20 mouse cellular contexts compared by ENCODE assay signal in the genomic region with DNA sequence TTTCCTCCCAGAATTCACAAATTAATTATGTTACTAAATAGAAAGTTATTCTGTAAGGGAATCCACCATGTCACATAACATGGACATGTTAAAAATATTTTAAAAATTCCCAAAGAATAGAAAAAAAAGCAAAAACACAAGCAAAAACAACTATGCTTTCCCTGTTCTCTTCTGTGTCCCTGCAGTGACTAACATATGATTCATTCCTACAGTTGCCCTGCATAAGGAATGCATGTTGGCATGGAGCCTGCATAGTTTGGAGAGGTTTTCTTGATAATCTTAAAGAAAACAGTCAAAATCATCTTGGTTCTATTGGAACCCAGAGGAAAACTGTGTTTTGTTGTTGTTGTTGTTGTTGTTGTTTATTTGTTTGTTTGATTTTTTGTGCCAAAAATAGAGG. TPM values are rescaled to one million over a fixed set of nuclear protein-coding genes. Genes with fewer than 3 reads are reported as not detected.
"Had no signal": no experiment of that assay in that cellular context is flagged by ENCODE, and none has a peak within 500 bp of the region (broad histone marks: within the 10 kb centered on the region; RNA-seq: fewer than 3 reads in every experiment).

No protein-coding gene starts in this region.

- H3K4me3 ChIP-seq: layer of hippocampus, adult 2 months; limb, embryonic 10.5 days; limb, embryonic 13.5 days; liver, embryonic 12.5 days; liver, embryonic 15.5 days; midbrain, embryonic 12.5 days had no signal

- DNase-seq: kidney, postnatal 25 days; layer of hippocampus, adult 9-11 months; liver; lung, adult 18-20 months; lung, postnatal 14 days; right cerebral cortex, postnatal 25 days; spleen, adult 18-20 months; thymus, adult 18-20 months; thymus, postnatal 36 days had no signal

- ATAC-seq: liver, embryonic 12.5 days; midbrain, embryonic 16.5 days had no signal

- H3K4me2 ChIP-seq: limb, embryonic 13.5 days; liver, embryonic 12.5 days; liver, embryonic 15.5 days; midbrain, embryonic 12.5 days had no signal

- H3K9me3 ChIP-seq: limb, embryonic 10.5 days; limb, embryonic 13.5 days; liver, embryonic 12.5 days; liver, embryonic 15.5 days; midbrain, embryonic 12.5 days had no signal

- H3K4me1 ChIP-seq: limb, embryonic 10.5 days; limb, embryonic 13.5 days; liver, embryonic 12.5 days; liver, embryonic 15.5 days; midbrain, embryonic 12.5 days had no signal

- H3K27me3 ChIP-seq: limb, embryonic 13.5 days; liver, embryonic 12.5 days; liver, embryonic 15.5 days; midbrain, embryonic 12.5 days had no signal

- H3K27ac ChIP-seq: kidney, postnatal 0 days; layer of hippocampus, adult 2 months; limb, embryonic 10.5 days; limb, embryonic 13.5 days; liver, embryonic 12.5 days; liver, embryonic 15.5 days; macrophage; midbrain, embryonic 12.5 days had no signal

- H3K9ac ChIP-seq: limb, embryonic 13.5 days; liver, embryonic 12.5 days; liver, embryonic 15.5 days; midbrain, embryonic 12.5 days had no signal

- H3K36me3 ChIP-seq: limb, embryonic 10.5 days; limb, embryonic 13.5 days; liver, embryonic 12.5 days; liver, embryonic 15.5 days; midbrain, embryonic 12.5 days had no signal

RNA-seq across cellular contexts. Expression of a gene that starts 50.1 kb away (rescaled TPM):
- polyA plus RNA-seq: limb, embryonic 10.5 days; liver, embryonic 12.5 days; macrophage; midbrain, embryonic 12.5 days; midbrain, embryonic 16.5 days; neural tube, embryonic 11.5 days; neural tube, embryonic 14.5 days had no signal
